Mouse (Mus musculus) forebrain, embryonic 16.5 days (tissue): Measurements from ENCODE around the gene Zfp282. TPM values are rescaled to one million over a fixed set of nuclear protein-coding genes. Genes with fewer than 3 reads are reported as not detected.

Experiments
- ATAC-seq: fragments of 200-750 bp; cut with Nextera tagmentation; 2 replicates; pipeline ENCODE4 v1.8.0; 2017; ENCODE audit warnings: mild to moderate bottlenecking, moderate library complexity
- H3K27ac ChIP-seq: fragments of 300-500 bp; sonication (generic); 2 replicates; pipeline ENCODE4 v1.5.1; 2014; ENCODE audit warnings: low read length, control low read depth
- H3K27me3 ChIP-seq: fragments of 300-500 bp; sonication (generic); replicated peaks from 2 replicates; pipeline ENCODE4 v1.6.1; 2014; ENCODE audit warnings: low read length; ENCODE audit not compliant: control insufficient read depth, insufficient read depth
- H3K36me3 ChIP-seq: fragments of 300-500 bp; sonication (generic); 2 replicates; pipeline ENCODE4 v1.6.1; 2014; ENCODE audit not compliant: control insufficient read depth, insufficient read depth
- H3K4me1 ChIP-seq: fragments of 300-500 bp; sonication (generic); replicated peaks from 2 replicates; pipeline ENCODE4 v1.6.1; 2014; ENCODE audit warnings: low read length; ENCODE audit not compliant: control insufficient read depth, insufficient read depth
- H3K4me2 ChIP-seq: fragments of 300-500 bp; sonication (generic); 2 replicates; pipeline ENCODE4 v1.6.1; 2014; ENCODE audit warnings: mild to moderate bottlenecking, low read length, control low read depth
- H3K4me3 ChIP-seq: fragments of 300-500 bp; sonication (generic); replicated peaks from 2 replicates; pipeline ENCODE4 v1.5.1; 2014; ENCODE audit warnings: mild to moderate bottlenecking, low read length, control low read depth
- H3K9ac ChIP-seq: fragments of 300-500 bp; sonication (generic); replicated peaks from 2 replicates; pipeline ENCODE4 v1.6.1; 2014; ENCODE audit warnings: low read depth, low read length, control low read depth
- H3K9me3 ChIP-seq: fragments of 300-500 bp; sonication (generic); 2 replicates; pipeline ENCODE4 v1.6.1; 2016; ENCODE audit warnings: low read length; ENCODE audit not compliant: control insufficient read depth
- WGBS: fragments of 180-500 bp; shearing (Covaris S2); extraction: QIAGEN DNeasy Blood & Tissue Kit; methylation state at CpG from one replicate; pipeline ENCODE4 v1.1.7; 2014; 5-methylcytosine and 5-hydroxymethylcytosine counted together
- polyA plus RNA-seq: library from polyadenylated mRNA; unstranded; fragments of >200 nt; fragmentation: Nextera tagmentation; extraction: Ambion mirVana; gene quantifications from 2 replicates; pipeline ENCODE4 v1.2.1, GENCODE M21; 2015

Gene Zfp282
- polyA plus RNA-seq, 1 experiment from 2014 or later = 25.6 TPM

DNA sequence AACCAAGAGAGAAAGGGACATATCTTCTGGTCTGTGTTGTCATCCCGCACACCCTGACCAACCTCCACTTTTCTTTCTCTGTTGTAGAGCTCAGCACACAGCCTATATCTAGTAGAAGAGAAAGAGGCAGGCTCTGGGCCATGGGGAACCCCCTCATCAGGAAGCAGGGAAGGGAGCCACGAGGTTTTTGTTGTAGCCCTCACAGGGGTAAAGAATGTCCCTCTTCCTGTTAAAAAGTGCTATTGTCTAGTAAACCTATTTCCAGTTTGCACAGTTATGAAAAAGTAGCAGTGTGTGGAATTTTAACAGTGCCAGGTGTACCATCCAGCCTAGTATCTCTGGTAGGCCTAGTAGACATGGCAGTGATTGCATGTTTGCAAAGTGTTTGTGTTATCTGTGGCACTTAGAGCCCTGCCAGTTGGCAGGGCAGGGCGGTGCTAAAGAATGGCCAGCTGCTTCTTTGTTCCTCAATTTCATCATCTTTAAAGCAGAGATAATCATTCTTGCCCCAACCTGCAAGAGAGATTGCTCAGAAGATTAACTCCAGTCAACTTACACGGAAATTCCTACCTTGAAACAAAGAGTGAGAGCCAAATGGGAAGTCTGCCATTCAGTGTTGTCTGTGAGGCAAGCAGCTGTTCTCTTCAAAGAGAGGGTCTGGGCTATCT, 2.2 kb downstream of the Zfp282 start:
- Histone ChIP-seq H3K9me3 (no peaks in the 10 kb centered on the region), H3K27ac (no peak overlapping the region), H3K9ac (peak overlapping the region; percentile 99), H3K4me2 (peak overlapping the region; percentile 73), H3K4me3 (peak overlapping the region; percentile 96), H3K27me3 (no peaks in the 10 kb centered on the region), H3K4me1 (peaks cover 19% of the 10 kb centered on the region), H3K36me3 (peaks cover 29% of the 10 kb centered on the region)
- 58% methylated on average over 4 of the region's 4 CpGs for WGBS
- no peak for ATAC-seq

- Histone ChIP-seq H3K9ac (no peak overlapping the region), H3K9me3 (no peaks in the 10 kb centered on the region), H3K4me3 (no peak overlapping the region), H3K4me2 (no peak overlapping the region), H3K36me3 (peaks cover 34% of the 10 kb centered on the region), H3K4me1 (peaks cover 19% of the 10 kb centered on the region), H3K27me3 (no peaks in the 10 kb centered on the region), H3K27ac (no peak overlapping the region)
- 95% methylated on average over 10 of the region's 10 CpGs for WGBS
- no peak for ATAC-seq
Observed at GRCm38 (mm10) chr6:47880166-47880565, 3.2 kb downstream of the Zfp282 start.

DNA sequence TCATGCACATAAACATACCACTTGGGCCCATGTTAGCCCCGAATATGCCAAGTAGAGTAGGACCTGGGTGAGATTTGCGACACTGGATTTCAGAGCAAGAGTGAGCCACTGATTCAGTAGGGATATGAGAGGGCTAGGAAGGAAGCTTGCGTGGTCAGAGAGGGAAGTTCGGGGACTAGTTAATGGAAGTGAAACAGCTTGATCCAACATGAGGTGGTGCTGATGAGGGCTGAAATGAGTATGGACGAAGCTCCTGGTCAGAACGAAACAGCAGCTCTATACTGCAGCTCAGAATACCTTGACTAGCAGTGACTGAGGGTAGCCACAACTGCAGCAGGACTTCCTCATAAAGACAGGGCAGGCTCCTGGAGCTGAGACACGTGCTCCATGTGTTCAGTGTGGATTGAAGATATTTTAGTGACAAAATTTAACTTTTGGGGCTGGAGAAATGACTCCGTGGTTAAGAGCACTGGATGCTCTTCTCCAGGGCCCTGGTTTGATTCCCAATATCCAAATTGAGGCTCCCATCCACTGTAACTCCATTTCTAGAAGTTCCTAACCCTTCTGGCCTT, 11.9 kb downstream of the Zfp282 start:
- ATAC-seq = no peak
- Histone ChIP-seq H3K4me3 (no peak overlapping the region), H3K4me1 (no peaks in the 10 kb centered on the region), H3K4me2 (no peak overlapping the region), H3K36me3 (peaks cover 59% of the 10 kb centered on the region), H3K9me3 (no peaks in the 10 kb centered on the region), H3K27ac (no peak overlapping the region), H3K9ac (no peak overlapping the region), H3K27me3 (no peaks in the 10 kb centered on the region)
- WGBS = 90% methylated on average over 8 of the region's 8 CpGs

- no peak overlapping the region for H3K27ac ChIP-seq
- WGBS = 93% methylated on average over 6 of the region's 6 CpGs
- no peak overlapping the region for H3K9ac ChIP-seq
- ATAC-seq = no peak
- H3K36me3 ChIP-seq = peaks cover 13% of the 10 kb centered on the region
- no peak overlapping the region for H3K4me3 ChIP-seq
- H3K4me1 ChIP-seq = no peaks in the 10 kb centered on the region
- no peak overlapping the region for H3K4me2 ChIP-seq
- H3K27me3 ChIP-seq = no peaks in the 10 kb centered on the region
- no peaks in the 10 kb centered on the region for H3K9me3 ChIP-seq
Observed at GRCm38 (mm10) chr6:47899416-47899815, 22.4 kb downstream of the Zfp282 start.

- H3K9ac ChIP-seq = no peak overlapping the region
- H3K36me3 ChIP-seq = peaks cover 33% of the 10 kb centered on the region
- no peak for ATAC-seq
- H3K27ac ChIP-seq = no peak overlapping the region
- no peaks in the 10 kb centered on the region for H3K9me3 ChIP-seq
- WGBS = 72% methylated on average over 4 of the region's 4 CpGs
- no peaks in the 10 kb centered on the region for H3K4me1 ChIP-seq
- no peak overlapping the region for H3K4me2 ChIP-seq
- no peak overlapping the region for H3K4me3 ChIP-seq
- H3K27me3 ChIP-seq = no peaks in the 10 kb centered on the region
Observed at GRCm38 (mm10) chr6:47903587-47903986, 26.6 kb downstream of the Zfp282 start.

GRCm38 (mm10) chr6:47904361-47904760, 27.4 kb downstream of the Zfp282 start:
- H3K27ac ChIP-seq = no peak overlapping the region
- peaks cover 29% of the 10 kb centered on the region for H3K36me3 ChIP-seq
- H3K9ac ChIP-seq = no peak overlapping the region
- H3K4me2 ChIP-seq = no peak overlapping the region
- no peaks in the 10 kb centered on the region for H3K4me1 ChIP-seq
- 46% methylated on average over 19 of the region's 19 CpGs for WGBS
- H3K4me3 ChIP-seq = no peak overlapping the region
- no peaks in the 10 kb centered on the region for H3K27me3 ChIP-seq
- ATAC-seq = no peak
- H3K9me3 ChIP-seq = no peaks in the 10 kb centered on the region

GRCm38 (mm10) chr6:47904917-47905695, 28.1 kb downstream of the Zfp282 start:
- peaks cover 29% of the 10 kb centered on the region for H3K36me3 ChIP-seq
- 58% methylated on average over 44 of the region's 44 CpGs for WGBS

DNA sequence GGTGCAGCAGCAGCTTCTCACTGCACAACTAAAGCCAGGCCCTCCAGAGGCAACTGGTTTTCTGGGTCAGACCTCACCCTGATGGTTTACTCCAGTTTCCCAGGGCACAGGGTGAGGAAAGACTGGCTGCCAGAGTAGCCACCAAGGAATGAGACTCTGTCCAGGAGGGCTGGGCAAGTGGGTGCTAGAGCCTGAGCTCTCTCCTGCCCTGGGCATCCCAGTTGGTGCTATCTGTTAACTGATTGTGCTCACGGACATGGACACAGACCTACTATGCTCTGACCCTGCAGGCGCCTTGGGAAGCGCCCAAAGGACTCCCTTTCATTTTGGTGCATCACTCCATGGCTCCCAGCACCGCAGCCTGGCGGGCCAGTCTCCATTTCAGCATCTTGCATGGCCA, 29.3 kb downstream of the Zfp282 start:
- 93% methylated on average over 5 of the region's 5 CpGs for WGBS
- Histone ChIP-seq H3K9me3 (no peaks in the 10 kb centered on the region), H3K9ac (no peak overlapping the region), H3K4me2 (no peak overlapping the region), H3K4me3 (no peak overlapping the region), H3K27ac (no peak overlapping the region), H3K4me1 (no peaks in the 10 kb centered on the region), H3K27me3 (no peaks in the 10 kb centered on the region), H3K36me3 (peaks cover 29% of the 10 kb centered on the region)
- ATAC-seq = no peak

More at GRCm38 (mm10) chr6:47904917-47905695, 28.1 kb downstream of the Zfp282 start:
- H3K4me2 ChIP-seq = no peak overlapping the region
- H3K4me3 ChIP-seq = no peak overlapping the region
- H3K9ac ChIP-seq = no peak overlapping the region
- no peaks in the 10 kb centered on the region for H3K9me3 ChIP-seq
- no peak overlapping the region for H3K27ac ChIP-seq
- H3K4me1 ChIP-seq = no peaks in the 10 kb centered on the region
- ATAC-seq = no peak
- H3K27me3 ChIP-seq = no peaks in the 10 kb centered on the region

DNA sequence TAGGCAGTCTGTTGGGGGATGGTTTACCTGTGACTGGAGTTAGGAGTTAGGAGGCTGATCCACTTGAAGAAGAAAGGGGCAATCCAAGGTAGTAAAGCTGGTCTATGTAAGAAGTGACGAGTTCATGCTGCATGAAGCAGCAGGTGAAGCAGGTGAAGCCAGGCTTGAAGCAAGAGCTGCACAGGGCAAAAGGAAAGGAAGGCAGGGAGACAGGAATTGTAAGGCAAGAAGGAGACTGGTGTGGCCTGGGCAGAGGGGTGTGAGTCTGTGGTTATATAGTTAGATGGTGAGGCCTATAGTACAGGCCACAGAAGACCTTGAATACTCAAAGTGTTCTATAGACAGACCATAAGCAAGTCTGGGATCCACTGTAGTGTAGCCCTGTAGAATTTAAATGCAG, 32.0 kb downstream of the Zfp282 start:
- no peak overlapping the region for H3K4me2 ChIP-seq
- no peak overlapping the region for H3K4me3 ChIP-seq
- H3K4me1 ChIP-seq = no peaks in the 10 kb centered on the region
- WGBS = 80% methylated on average over 1 of the region's 1 CpGs
- H3K9ac ChIP-seq = no peak overlapping the region
- ATAC-seq = no peak
- H3K36me3 ChIP-seq = peaks cover 27% of the 10 kb centered on the region
- no peaks in the 10 kb centered on the region for H3K27me3 ChIP-seq
- H3K27ac ChIP-seq = no peak overlapping the region
- H3K9me3 ChIP-seq = no peaks in the 10 kb centered on the region
